Mouse (Mus musculus) urinary bladder, postnatal 25 days (tissue): Measurements from ENCODE around the gene Kcnip1.
A peak's percentile ranks its signal among the peaks of the same experiment; 100 is the strongest.

Experiments
- DNase-seq: peaks from one replicate; pipeline ENCODE4 v3.0.0; 2022; ENCODE audit warnings: low spot score

Kcnip1 gene

GRCm38 (mm10) chr11:33901783-33902182, 91.2 kb downstream of the Kcnip1 start:
- DNase-seq: no peak

- DNase-seq: no peak
Measured at GRCm38 (mm10) chr11:33891084-33891483, 101.9 kb downstream of the Kcnip1 start.

GRCm38 (mm10) chr11:33890382-33890781, 102.6 kb downstream of the Kcnip1 start:
- no peak for DNase-seq

GRCm38 (mm10) chr11:33887660-33888059, 105.3 kb downstream of the Kcnip1 start:
- no peak for DNase-seq

GRCm38 (mm10) chr11:33885981-33886380, 107.0 kb downstream of the Kcnip1 start:
- DNase-seq: no peak

- DNase-seq: no peak
Measured at GRCm38 (mm10) chr11:33882731-33883328, 110.1 kb downstream of the Kcnip1 start.

- no peak for DNase-seq
Measured at GRCm38 (mm10) chr11:33874925-33875324, 118.0 kb downstream of the Kcnip1 start.

- peak; percentile 10 for DNase-seq
Measured at GRCm38 (mm10) chr11:33873071-33873781, 119.7 kb downstream of the Kcnip1 start.

GRCm38 (mm10) chr11:33872716-33873048, 120.3 kb downstream of the Kcnip1 start:
- DNase-seq: no peak

- no peak for DNase-seq
Measured at GRCm38 (mm10) chr11:33871998-33872715, 120.8 kb downstream of the Kcnip1 start.

- no peak for DNase-seq
Measured at GRCm38 (mm10) chr11:33870246-33870645, 122.7 kb downstream of the Kcnip1 start.

- no peak for DNase-seq
Measured at GRCm38 (mm10) chr11:33869559-33869958, 123.4 kb downstream of the Kcnip1 start.

- DNase-seq: no peak
Measured at GRCm38 (mm10) chr11:33866775-33867174, 126.2 kb downstream of the Kcnip1 start.

GRCm38 (mm10) chr11:33864245-33864644, 128.7 kb downstream of the Kcnip1 start:
- DNase-seq: no peak

- no peak for DNase-seq
Measured at GRCm38 (mm10) chr11:33861823-33862222, 131.1 kb downstream of the Kcnip1 start.

GRCm38 (mm10) chr11:33860905-33861582, 131.9 kb downstream of the Kcnip1 start:
- no peak for DNase-seq

GRCm38 (mm10) chr11:33849614-33850013, 143.3 kb downstream of the Kcnip1 start:
- DNase-seq: no peak

- DNase-seq: no peak
Measured at GRCm38 (mm10) chr11:33848685-33849084, 144.3 kb downstream of the Kcnip1 start.

GRCm38 (mm10) chr11:33845931-33846330, 147.0 kb downstream of the Kcnip1 start:
- DNase-seq: no peak

GRCm38 (mm10) chr11:33843294-33843864, 149.6 kb downstream of the Kcnip1 start:
- DNase-seq: no peak

GRCm38 (mm10) chr11:33839049-33839448, 153.9 kb downstream of the Kcnip1 start:
- no peak for DNase-seq

GRCm38 (mm10) chr11:33829774-33830173, 163.2 kb downstream of the Kcnip1 start:
- no peak for DNase-seq
